Mouse (Mus musculus) common myeloid progenitor, adult 5-6 weeks (primary cell): ENCODE data around the gene Cdh10. TPM values are rescaled to one million over a fixed set of nuclear protein-coding genes. Genes with fewer than 3 reads are reported as not detected.

Experiments
- ATAC-seq: replicated peaks from 2 replicates; pipeline ENCODE4 v1.8.0; 2016; ENCODE audit warnings: low read depth, mild to moderate bottlenecking, moderate TSS enrichment, inconsistent platforms; ENCODE audit not compliant: poor library complexity, severe bottlenecking
- total RNA-seq: library from RNA; stranded (forward); fragments of 200-1000, 187-1606 nt; gene quantifications from 2 replicates; pipeline ENCODE4 v1.2.3, GENCODE M21; 2017

Gene Cdh10
- not detected in 2 replicates for total RNA-seq

DNA sequence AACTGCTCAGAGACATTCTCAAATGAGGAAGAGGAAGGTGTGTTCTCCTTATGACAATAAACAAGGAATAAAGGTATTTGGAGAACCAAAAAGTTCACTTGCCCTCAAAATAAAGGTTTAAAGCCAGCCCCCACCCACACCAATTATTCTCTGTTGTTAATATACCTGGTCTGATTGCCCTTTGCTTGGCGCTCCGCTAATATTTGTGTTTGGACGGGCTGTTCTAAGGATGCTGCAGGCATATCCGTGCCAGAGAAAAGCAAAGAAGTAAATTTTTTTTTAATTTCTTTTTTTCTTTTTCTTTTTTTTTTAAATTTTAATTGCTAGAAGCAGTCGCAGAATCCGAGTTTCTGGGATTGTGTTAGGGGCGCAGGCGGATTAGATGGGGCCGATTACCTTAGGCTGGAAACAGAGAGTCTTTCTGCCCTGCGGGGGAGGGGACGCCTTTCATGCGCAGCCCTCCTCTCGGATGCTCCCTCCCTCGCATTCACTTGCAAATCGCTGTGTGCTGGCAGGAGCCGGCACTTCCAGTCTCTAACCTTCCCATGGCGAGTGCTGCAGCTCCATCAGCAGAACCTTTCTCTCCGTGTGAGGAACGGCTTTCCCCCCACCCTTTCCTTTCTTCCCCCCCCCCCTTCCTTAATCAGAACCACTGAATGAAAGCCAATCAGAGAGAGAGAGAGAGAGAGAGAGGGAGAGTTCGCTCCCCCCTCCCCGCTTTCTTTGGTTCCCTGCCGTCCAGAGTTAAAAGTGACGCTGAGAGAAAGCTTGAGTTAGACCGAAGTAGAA lies at the start of gene Cdh10:
TSS of gene Cdh10 (plus strand) at position 763 of the 789 bp plus-strand sequence.
- ATAC-seq, result no peak

GRCm38 (mm10) chr15:18809148-18809827 lies 9.5 kb upstream of the Cdh10 start:
- no peak for ATAC-seq

GRCm38 (mm10) chr15:18817707-18818106 lies 1.0 kb upstream of the Cdh10 start:
- no peak for ATAC-seq

GRCm38 (mm10) chr15:18820226-18820625 lies 1.5 kb downstream of the Cdh10 start:
- ATAC-seq, result no peak

- ATAC-seq, result peak; percentile 91
Observed at GRCm38 (mm10) chr15:18821114-18821756, 2.5 kb downstream of the Cdh10 start.

DNA sequence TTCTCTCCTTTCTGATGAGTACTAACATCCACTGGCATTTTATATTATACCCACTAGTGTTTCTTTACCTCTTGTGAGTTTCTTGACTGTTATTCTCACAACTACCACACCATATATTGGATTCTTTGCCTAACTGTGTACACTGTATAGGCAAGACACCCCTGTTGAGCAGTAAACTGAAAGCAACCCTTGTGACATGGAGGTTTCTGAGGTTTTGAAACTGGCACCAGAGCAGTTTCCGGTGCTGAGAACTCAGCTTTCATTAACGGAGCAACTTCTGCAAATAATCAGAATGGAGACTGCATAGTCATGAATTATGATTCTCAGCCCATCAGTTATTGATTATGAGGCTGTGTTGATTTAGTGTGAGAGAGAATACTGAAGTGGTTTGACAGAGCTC lies 4.7 kb downstream of the Cdh10 start:
- peak; percentile 84 for ATAC-seq

GRCm38 (mm10) chr15:18832263-18832662 lies 13.5 kb downstream of the Cdh10 start:
- peak; percentile 84 for ATAC-seq

- ATAC-seq, result no peak
Observed at GRCm38 (mm10) chr15:18841769-18842168, 23.0 kb downstream of the Cdh10 start.

DNA sequence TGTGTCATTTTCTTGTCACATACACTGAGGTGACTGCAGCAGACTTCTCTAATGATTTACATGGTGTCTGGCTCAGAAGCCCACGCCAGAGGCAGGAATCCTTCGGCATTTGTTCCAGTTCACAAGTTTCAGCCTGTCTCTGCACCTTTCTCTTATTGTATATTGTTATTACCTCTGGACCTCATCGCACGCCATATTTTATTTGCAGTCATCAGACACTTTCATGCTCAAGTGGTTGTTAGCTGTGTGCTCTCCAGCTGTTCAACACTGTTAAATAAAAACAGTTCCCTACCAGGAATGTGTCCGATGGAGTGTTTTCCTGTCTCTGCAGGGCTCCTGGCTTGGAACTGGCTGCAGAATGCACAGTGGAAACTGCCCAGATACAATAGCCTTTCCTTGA lies 26.1 kb downstream of the Cdh10 start:
- ATAC-seq, result no peak

- ATAC-seq, result no peak
Observed at GRCm38 (mm10) chr15:18850497-18850896, 31.8 kb downstream of the Cdh10 start.

DNA sequence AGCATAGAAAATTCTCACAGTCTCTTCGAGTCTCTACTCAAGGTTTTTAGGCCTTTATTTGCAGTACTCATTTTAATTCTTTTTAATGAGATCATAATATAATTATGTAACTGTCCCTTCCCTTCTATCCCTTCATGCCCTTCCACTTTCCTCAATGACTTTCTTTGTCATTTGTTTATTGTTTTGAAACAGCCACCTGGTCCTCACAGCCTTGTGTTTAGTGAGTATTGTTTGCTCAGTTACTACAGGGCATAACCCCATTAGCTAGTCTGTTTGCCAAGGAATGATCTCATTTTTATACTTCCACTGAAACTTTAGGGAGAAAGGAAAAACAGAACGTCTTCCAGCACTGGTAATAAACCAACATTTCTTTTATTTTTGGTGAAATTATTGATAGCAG lies 39.4 kb downstream of the Cdh10 start:
- no peak for ATAC-seq

GRCm38 (mm10) chr15:18869871-18870270 lies 51.1 kb downstream of the Cdh10 start:
- no peak for ATAC-seq

DNA sequence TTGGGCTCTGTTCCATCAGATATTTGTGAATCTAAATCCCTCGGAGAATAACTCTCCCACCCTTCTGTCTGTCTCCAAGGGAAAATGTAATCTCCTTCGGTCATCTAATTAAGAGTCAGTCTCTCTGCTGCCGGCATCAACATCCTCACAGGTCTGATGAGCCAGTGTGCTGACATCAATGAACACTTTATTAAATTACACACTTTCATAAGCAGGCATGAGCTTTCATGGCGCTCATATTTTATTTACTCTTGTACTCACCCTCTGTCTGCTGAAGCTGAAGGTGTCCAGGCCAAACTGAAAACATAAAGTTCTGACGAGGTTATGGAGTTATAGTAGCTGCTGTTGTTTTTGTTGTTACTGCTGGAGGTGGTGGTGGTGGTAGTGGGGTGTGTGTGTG lies 62.7 kb downstream of the Cdh10 start:
- ATAC-seq, result no peak

GRCm38 (mm10) chr15:18886673-18887072 lies 67.9 kb downstream of the Cdh10 start:
- no peak for ATAC-seq

GRCm38 (mm10) chr15:18888912-18889311 lies 70.2 kb downstream of the Cdh10 start:
- ATAC-seq, result no peak

GRCm38 (mm10) chr15:18890358-18890757 lies 71.6 kb downstream of the Cdh10 start:
- no peak for ATAC-seq

DNA sequence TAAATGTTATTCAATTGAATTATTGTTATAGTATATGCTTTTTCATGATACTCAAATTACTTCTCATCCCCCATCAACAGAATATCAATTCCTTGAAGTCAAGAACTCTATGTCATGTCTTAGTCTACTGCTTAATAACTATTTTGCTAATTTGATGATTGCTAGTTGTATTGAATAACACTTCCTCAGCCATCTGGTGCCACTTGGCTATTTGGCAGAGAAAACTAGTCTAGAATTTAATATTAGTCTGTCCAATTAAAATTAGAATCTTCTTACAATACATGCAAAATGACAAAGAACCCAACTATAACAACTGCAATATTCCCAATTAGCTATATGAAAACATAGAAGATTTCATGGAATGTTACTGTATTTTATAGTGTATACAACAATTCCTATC lies 82.0 kb downstream of the Cdh10 start:
- ATAC-seq, result no peak

- no peak for ATAC-seq
Observed at GRCm38 (mm10) chr15:18904131-18904530, 85.4 kb downstream of the Cdh10 start.

DNA sequence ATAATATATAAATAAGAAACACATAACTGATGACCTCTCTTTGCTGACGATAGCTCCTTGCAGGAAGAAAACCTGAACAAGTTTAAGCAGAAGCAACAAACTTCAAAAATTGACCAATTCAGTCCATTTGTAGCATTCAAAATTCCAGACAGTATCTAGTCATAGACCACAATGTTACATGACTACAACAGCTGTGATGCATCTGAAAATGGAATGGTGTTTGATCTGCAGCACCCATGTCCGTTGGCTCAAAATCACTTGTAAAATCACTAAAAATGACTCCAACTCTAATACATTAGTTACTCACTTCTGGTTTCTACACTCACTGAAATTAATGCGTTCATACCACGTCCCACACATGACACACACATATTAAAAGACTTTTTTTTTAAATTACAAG lies 91.9 kb downstream of the Cdh10 start:
- ATAC-seq, result no peak

DNA sequence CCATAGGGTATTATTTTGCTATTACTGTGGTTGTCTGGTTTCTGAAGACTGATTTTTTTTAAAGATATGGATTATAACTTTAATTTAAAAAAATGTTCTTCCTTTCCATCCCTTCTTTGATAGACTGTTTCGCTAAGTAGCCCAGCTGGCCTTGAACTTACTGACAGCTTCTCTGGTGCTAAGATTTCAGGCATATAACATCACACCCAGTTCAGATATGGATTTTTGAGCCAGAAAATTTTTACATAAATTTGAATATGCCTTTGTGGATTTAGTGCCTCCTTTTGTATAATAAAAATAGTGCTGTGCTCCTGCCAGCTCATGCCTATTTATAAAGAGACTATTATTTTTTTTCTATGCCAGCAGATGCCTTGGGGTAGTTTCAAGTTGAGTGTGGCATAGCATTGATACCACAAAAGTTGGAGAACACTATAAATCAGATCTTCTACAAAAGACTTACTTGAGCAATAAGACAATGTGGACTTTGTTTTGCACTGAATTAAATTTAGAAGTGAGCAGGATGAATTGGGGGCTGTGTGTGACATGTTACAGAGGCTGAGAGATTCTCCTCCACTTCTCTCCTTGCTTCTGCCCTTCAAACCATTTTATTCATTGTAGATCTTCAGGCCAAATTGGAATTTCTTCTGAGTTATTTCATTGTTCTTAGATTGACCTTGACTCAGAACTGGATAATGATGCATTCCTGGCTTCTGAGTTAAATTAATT lies 106.8 kb downstream of the Cdh10 start:
- ATAC-seq, result no peak
